29 mouse cellular contexts compared by ENCODE assay signal in genomic region chr13:48042572-48042971, GRCm38 (mm10).
DNase-seq lines count a peak whose midpoint lies in the region; ATAC-seq and TF ChIP-seq lines count a peak whose summit lies in the region.
"Had no signal": no experiment of that assay in that cellular context is flagged by ENCODE, and none has a peak within 500 bp of the region (broad histone marks: within the 10 kb centered on the region; RNA-seq: fewer than 3 reads in every experiment).

No protein-coding gene starts in this region.

- H3K27ac ChIP-seq in hindbrain, embryonic 10.5 days: peak overlapping the region; percentile 30; the same call in 1 of the 2 replicates
- H3K27ac ChIP-seq in hindbrain, embryonic 11.5 days (ENCODE audit: low read depth, low read length): no peak overlapping the region; the same call in 1 of the 2 replicates
- peak overlapping the region; percentile 28 for H3K27ac ChIP-seq in midbrain, embryonic 14.5 days (replicated peaks; ENCODE audit: low read depth, low read length)
- H3K27ac ChIP-seq in midbrain, postnatal 0 days (ENCODE audit: low read depth, low read length): no peak overlapping the region
- peak overlapping the region; percentile 51; the same call in 1 of the 2 replicates for H3K27ac ChIP-seq in forebrain, embryonic 11.5 days (ENCODE audit: low read depth, low read length)
- peak overlapping the region; percentile 34; the same call in 1 of the 2 replicates for H3K27ac ChIP-seq in forebrain, embryonic 16.5 days (ENCODE audit: low read length)
- no peak overlapping the region for H3K27ac ChIP-seq in heart, embryonic 11.5 days (ENCODE audit: low read depth, low read length)
- H3K27ac ChIP-seq: heart, adult 2 months; heart, embryonic 13.5 days; hindbrain, embryonic 15.5 days; intestine, embryonic 15.5 days; kidney, postnatal 0 days; liver, embryonic 13.5 days; stomach, embryonic 15.5 days had no signal

- DNase-seq in hindbrain, embryonic 10.5 days (ENCODE audit: low spot score): no peak
- DNase-seq in hindbrain, embryonic 11.5 days (ENCODE audit: low spot score): no peak
- DNase-seq in midbrain, embryonic 14.5 days: no peak
- no peak for DNase-seq in midbrain, postnatal 0 days (ENCODE audit: low spot score)
- no peak for DNase-seq in forebrain, embryonic 11.5 days (ENCODE audit: low spot score)
- no peak for DNase-seq in adipocyte (ENCODE audit: low spot score)
- DNase-seq: adrenal gland, postnatal 25 days; cerebellum, adult 18-20 months; cerebellum, postnatal 10 days; gastrocnemius, postnatal 25 days; heart, adult 2 months; heart, postnatal 10 days; kidney, adult 8-10 months; kidney, postnatal 4 days; liver, embryonic 13.5 days; lung, adult 18-20 months; lung, postnatal 4 days; right cerebral cortex, postnatal 25 days; thymus, postnatal 14 days had no signal

- no peaks in the 10 kb centered on the region for H3K36me3 ChIP-seq in hindbrain, embryonic 10.5 days
- no peaks in the 10 kb centered on the region for H3K36me3 ChIP-seq in hindbrain, embryonic 11.5 days (ENCODE audit: control insufficient read depth, insufficient read depth, low read length)
- H3K36me3 ChIP-seq in midbrain, embryonic 14.5 days (ENCODE audit: control insufficient read depth, insufficient read depth, low read length): no peaks in the 10 kb centered on the region
- no peaks in the 10 kb centered on the region for H3K36me3 ChIP-seq in midbrain, postnatal 0 days (ENCODE audit: insufficient read depth, low read length)
- H3K36me3 ChIP-seq in forebrain, embryonic 11.5 days (ENCODE audit: control insufficient read depth, insufficient read depth, low read length): no peaks in the 10 kb centered on the region
- H3K36me3 ChIP-seq in forebrain, embryonic 16.5 days (ENCODE audit: control insufficient read depth, insufficient read depth): no peaks in the 10 kb centered on the region
- no peaks in the 10 kb centered on the region for H3K36me3 ChIP-seq in heart, embryonic 11.5 days (ENCODE audit: control insufficient read depth, insufficient read depth, low read length)
- H3K36me3 ChIP-seq: heart, embryonic 13.5 days; hindbrain, embryonic 15.5 days; intestine, embryonic 15.5 days; liver, embryonic 13.5 days; stomach, embryonic 15.5 days had no signal

- no peaks in the 10 kb centered on the region for H3K9me3 ChIP-seq in hindbrain, embryonic 10.5 days
- no peaks in the 10 kb centered on the region for H3K9me3 ChIP-seq in hindbrain, embryonic 11.5 days (ENCODE audit: control insufficient read depth, low read length)
- no peaks in the 10 kb centered on the region for H3K9me3 ChIP-seq in midbrain, embryonic 14.5 days (ENCODE audit: control insufficient read depth, low read length)
- H3K9me3 ChIP-seq in midbrain, postnatal 0 days (ENCODE audit: low read length): no peaks in the 10 kb centered on the region
- no peaks in the 10 kb centered on the region; the same call in 1 of the 2 replicates for H3K9me3 ChIP-seq in forebrain, embryonic 11.5 days (ENCODE audit: control insufficient read depth, low read length)
- H3K9me3 ChIP-seq in forebrain, embryonic 16.5 days (ENCODE audit: control insufficient read depth, low read length): peaks cover 2% of the 10 kb centered on the region; the same call in 1 of the 2 replicates
- H3K9me3 ChIP-seq in heart, embryonic 11.5 days (replicated peaks; ENCODE audit: control insufficient read depth, low read length): no peaks in the 10 kb centered on the region
- H3K9me3 ChIP-seq: heart, embryonic 13.5 days; hindbrain, embryonic 15.5 days; intestine, embryonic 15.5 days; liver, embryonic 13.5 days; stomach, embryonic 15.5 days had no signal

- H3K4me2 ChIP-seq in hindbrain, embryonic 11.5 days (replicated peaks; ENCODE audit: low read depth, low read length): no peak overlapping the region
- no peak overlapping the region for H3K4me2 ChIP-seq in midbrain, embryonic 14.5 days (ENCODE audit: low read length)
- H3K4me2 ChIP-seq in midbrain, postnatal 0 days (ENCODE audit: low read depth, low read length, poor library complexity, severe bottlenecking): no peak overlapping the region
- H3K4me2 ChIP-seq in forebrain, embryonic 11.5 days (ENCODE audit: low read depth, low read length, severe bottlenecking): no peak overlapping the region
- H3K4me2 ChIP-seq in forebrain, embryonic 16.5 days (ENCODE audit: low read length): no peak overlapping the region
- no peak overlapping the region for H3K4me2 ChIP-seq in heart, embryonic 11.5 days
- H3K4me2 ChIP-seq: heart, embryonic 13.5 days; hindbrain, embryonic 15.5 days; intestine, embryonic 15.5 days; liver, embryonic 13.5 days; stomach, embryonic 15.5 days had no signal

- H3K4me3 ChIP-seq in hindbrain, embryonic 10.5 days: no peak overlapping the region
- no peak overlapping the region for H3K4me3 ChIP-seq in hindbrain, embryonic 11.5 days (ENCODE audit: low read depth, low read length)
- no peak overlapping the region for H3K4me3 ChIP-seq in midbrain, embryonic 14.5 days (replicated peaks; ENCODE audit: low read depth, low read length)
- H3K4me3 ChIP-seq in midbrain, postnatal 0 days (ENCODE audit: low read depth, low read length): no peak overlapping the region
- no peak overlapping the region for H3K4me3 ChIP-seq in forebrain, embryonic 11.5 days (ENCODE audit: low read depth, low read length)
- H3K4me3 ChIP-seq in forebrain, embryonic 16.5 days (replicated peaks; ENCODE audit: low read length): no peak overlapping the region
- H3K4me3 ChIP-seq in heart, embryonic 11.5 days (ENCODE audit: low read depth, low read length): no peak overlapping the region
- H3K4me3 ChIP-seq: erythroblast, embryonic 14.5 days; heart, adult 2 months; heart, embryonic 13.5 days; hindbrain, embryonic 15.5 days; intestine, embryonic 15.5 days; liver, embryonic 13.5 days; megakaryocyte, embryonic 14.5 days; stomach, embryonic 15.5 days had no signal

- no peak for TF ChIP-seq CTCF in midbrain, postnatal 0 days (IDR thresholded peaks at IDR 0.05)

- no peaks in the 10 kb centered on the region for H3K27me3 ChIP-seq in hindbrain, embryonic 10.5 days (ENCODE audit: insufficient read depth, poor library complexity, severe bottlenecking)
- no peaks in the 10 kb centered on the region for H3K27me3 ChIP-seq in hindbrain, embryonic 11.5 days (ENCODE audit: control insufficient read depth, insufficient read depth, low read length)
- no peaks in the 10 kb centered on the region for H3K27me3 ChIP-seq in midbrain, embryonic 14.5 days (ENCODE audit: control insufficient read depth, insufficient read depth, low read length)
- H3K27me3 ChIP-seq in midbrain, postnatal 0 days (ENCODE audit: insufficient read depth, low read length): no peaks in the 10 kb centered on the region
- H3K27me3 ChIP-seq in forebrain, embryonic 11.5 days (ENCODE audit: control insufficient read depth, insufficient read depth, low read length): no peaks in the 10 kb centered on the region
- no peaks in the 10 kb centered on the region; the same call in 1 of the 2 replicates for H3K27me3 ChIP-seq in forebrain, embryonic 16.5 days (replicated peaks; ENCODE audit: control insufficient read depth, insufficient read depth, low read length)
- H3K27me3 ChIP-seq in heart, embryonic 11.5 days (ENCODE audit: control insufficient read depth, insufficient read depth, low read length): no peaks in the 10 kb centered on the region
- H3K27me3 ChIP-seq: heart, embryonic 13.5 days; hindbrain, embryonic 15.5 days; intestine, embryonic 15.5 days; liver, embryonic 13.5 days; megakaryocyte, embryonic 14.5 days; stomach, embryonic 15.5 days had no signal

- H3K4me1 ChIP-seq in hindbrain, embryonic 10.5 days (replicated peaks): peaks cover 18% of the 10 kb centered on the region
- 0 out of 2 replicates have a peak, but pooled peaks cover 3% of the 10 kb centered on the region for H3K4me1 ChIP-seq in hindbrain, embryonic 11.5 days (replicated peaks; ENCODE audit: control insufficient read depth, insufficient read depth, low read length)
- peaks cover 10% of the 10 kb centered on the region for H3K4me1 ChIP-seq in midbrain, embryonic 14.5 days (ENCODE audit: control insufficient read depth, insufficient read depth, low read length)
- H3K4me1 ChIP-seq in midbrain, postnatal 0 days (ENCODE audit: insufficient read depth, low read length): no peaks in the 10 kb centered on the region; the same call in 1 of the 2 replicates
- peaks cover 11% of the 10 kb centered on the region; the same call in 1 of the 2 replicates for H3K4me1 ChIP-seq in forebrain, embryonic 11.5 days (replicated peaks; ENCODE audit: control insufficient read depth, insufficient read depth, low read length)
- H3K4me1 ChIP-seq in forebrain, embryonic 16.5 days (replicated peaks; ENCODE audit: control insufficient read depth, insufficient read depth, low read length): peaks cover 15% of the 10 kb centered on the region
- no peaks in the 10 kb centered on the region for H3K4me1 ChIP-seq in heart, embryonic 11.5 days (ENCODE audit: control insufficient read depth, insufficient read depth, low read length)
- H3K4me1 ChIP-seq: heart, embryonic 13.5 days; intestine, embryonic 15.5 days; liver, embryonic 13.5 days; megakaryocyte, embryonic 14.5 days; stomach, embryonic 15.5 days had no signal

- 82% methylated on average over 6 of the region's 6 CpGs for WGBS in hindbrain, embryonic 10.5 days
- WGBS in hindbrain, embryonic 11.5 days: 69% methylated on average over 6 of the region's 6 CpGs
- WGBS in midbrain, embryonic 14.5 days: 52% methylated on average over 6 of the region's 6 CpGs
- 64% methylated on average over 6 of the region's 6 CpGs for WGBS in midbrain, postnatal 0 days
- WGBS in forebrain, embryonic 11.5 days: 56% methylated on average over 6 of the region's 6 CpGs
- 17% methylated on average over 6 of the region's 6 CpGs for WGBS in forebrain, embryonic 16.5 days
- 75% methylated on average over 6 of the region's 6 CpGs for WGBS in heart, embryonic 11.5 days (ENCODE audit: insufficient replicate concordance)

- ATAC-seq in hindbrain, embryonic 11.5 days (ENCODE audit: low FRiP score): no peak
- ATAC-seq in midbrain, embryonic 14.5 days (ENCODE audit: low FRiP score, low TSS enrichment): no peak
- no peak for ATAC-seq in midbrain, postnatal 0 days (ENCODE audit: low FRiP score)
- ATAC-seq in forebrain, embryonic 11.5 days (replicated peaks; ENCODE audit: low FRiP score): no peak
- peak; percentile 66 for ATAC-seq in forebrain, embryonic 16.5 days
- ATAC-seq in heart, embryonic 11.5 days (replicated peaks; ENCODE audit: insufficient number of reproducible peaks, low FRiP score, low TSS enrichment): no peak
- ATAC-seq: intestine, embryonic 15.5 days; lung, postnatal 0 days had no signal

- H3K9ac ChIP-seq in hindbrain, embryonic 11.5 days (ENCODE audit: low read depth, low read length): no peak overlapping the region
- H3K9ac ChIP-seq in midbrain, embryonic 14.5 days (replicated peaks; ENCODE audit: low read length): no peak overlapping the region
- no peak overlapping the region for H3K9ac ChIP-seq in midbrain, postnatal 0 days (replicated peaks; ENCODE audit: low read length, poor library complexity, severe bottlenecking)
- H3K9ac ChIP-seq in forebrain, embryonic 11.5 days (ENCODE audit: low read length): no peak overlapping the region
- no peak overlapping the region for H3K9ac ChIP-seq in forebrain, embryonic 16.5 days (replicated peaks; ENCODE audit: low read depth, low read length)
- no peak overlapping the region for H3K9ac ChIP-seq in heart, embryonic 11.5 days (ENCODE audit: low read depth, low read length)
- H3K9ac ChIP-seq: heart, embryonic 13.5 days; hindbrain, embryonic 15.5 days; intestine, embryonic 15.5 days; liver, embryonic 13.5 days; stomach, embryonic 15.5 days had no signal

Comparison
In these comparisons a context has a peak if more than half of its experiments do, and no peak if none do; other contexts are left out.
1. H3K27ac ChIP-seq: peak in hindbrain, embryonic 10.5 days (single experiment), midbrain, embryonic 14.5 days (single experiment), forebrain, embryonic 11.5 days (single experiment) and forebrain, embryonic 16.5 days (single experiment); none in hindbrain, embryonic 11.5 days (single experiment), midbrain, postnatal 0 days (single experiment) and heart, embryonic 11.5 days (single experiment).